Mouse (Mus musculus) brain, embryonic 14.5 days (tissue): Measurements from ENCODE around the gene Ublcp1.

Source experiments
- CTCF ChIP-seq: fragments of 200-500 bp; IDR thresholded peaks from 2 replicates; pipeline ENCODE4 v1.5.1; 2012; ENCODE audit warnings: inconsistent platforms, mild to moderate bottlenecking, moderate library complexity, borderline replicate concordance; ENCODE audit not compliant: insufficient read depth, insufficient read length; ENCODE audit errors: extremely low read depth
- POLR2A ChIP-seq: fragments of 200-500 bp; IDR thresholded peaks from 2 replicates; pipeline ENCODE4 v1.6.1; 2012; ENCODE audit warnings: mild to moderate bottlenecking, inconsistent platforms, borderline replicate concordance; ENCODE audit not compliant: poor library complexity, insufficient read depth, insufficient read length, severe bottlenecking; ENCODE audit errors: extremely low read depth

- TF ChIP-seq CTCF (peak; percentile 82; the same call in 1 of the 2 replicates), POLR2A (no peak)
Measured at GRCm38 (mm10) chr11:44453423-44453822, 16.9 kb downstream of the Ublcp1 start.
